Mouse (Mus musculus): ENCODE measurements around the gene Ccnyl1.

GRCm38 (mm10) chr1:64753109-64753508 is 62.9 kb downstream of the Ccnyl1 start:
- no peak for TF ChIP-seq CTCF (IDR thresholded peaks at IDR 0.05; ENCODE audit: control insufficient read depth, insufficient read depth, low read length)
- no peak for TF ChIP-seq POLR2A (IDR thresholded peaks at IDR 0.05; ENCODE audit: borderline replicate concordance, control insufficient read depth, low read depth, low read length)
